17 mouse cellular contexts compared by ENCODE assay signal in genomic region chr4:153204764-153205163, GRCm38 (mm10).
"Had no signal": no experiment of that assay in that cellular context is flagged by ENCODE, and none has a peak within 500 bp of the region (broad histone marks: within the 10 kb centered on the region; RNA-seq: fewer than 3 reads in every experiment).

No protein-coding gene starts in this region.

- DNase-seq: kidney, adult 11 months; kidney, adult 8-10 months; kidney, postnatal 14 days; kidney, postnatal 4 days; left cerebral cortex, postnatal 4 days; lung, adult 2 months; lung, postnatal 14 days; lung, postnatal 4 days; spleen, adult 18-20 months; thymus, postnatal 25 days had no signal

- H3K9me3 ChIP-seq: limb, embryonic 12.5 days; limb, embryonic 15.5 days; liver, embryonic 12.5 days; liver, embryonic 15.5 days; midbrain, embryonic 10.5 days; midbrain, embryonic 15.5 days; stomach, embryonic 15.5 days had no signal

- ATAC-seq: liver, embryonic 12.5 days; midbrain, embryonic 15.5 days had no signal

- H3K4me1 ChIP-seq: liver, embryonic 12.5 days; liver, embryonic 15.5 days; stomach, embryonic 15.5 days had no signal

- H3K4me3 ChIP-seq: limb, embryonic 12.5 days; limb, embryonic 15.5 days; liver, embryonic 12.5 days; liver, embryonic 15.5 days; midbrain, embryonic 10.5 days; midbrain, embryonic 15.5 days; stomach, embryonic 15.5 days had no signal

- H3K4me2 ChIP-seq: limb, embryonic 12.5 days; limb, embryonic 15.5 days; liver, embryonic 12.5 days; liver, embryonic 15.5 days; midbrain, embryonic 15.5 days; stomach, embryonic 15.5 days had no signal

- H3K36me3 ChIP-seq: limb, embryonic 12.5 days; limb, embryonic 15.5 days; liver, embryonic 12.5 days; liver, embryonic 15.5 days; midbrain, embryonic 10.5 days; midbrain, embryonic 15.5 days; stomach, embryonic 15.5 days had no signal

- H3K9ac ChIP-seq: limb, embryonic 12.5 days; limb, embryonic 15.5 days; liver, embryonic 12.5 days; liver, embryonic 15.5 days; midbrain, embryonic 15.5 days; stomach, embryonic 15.5 days had no signal

- H3K27me3 ChIP-seq: liver, embryonic 12.5 days; liver, embryonic 15.5 days; stomach, embryonic 15.5 days had no signal

- H3K27ac ChIP-seq: limb, embryonic 12.5 days; limb, embryonic 15.5 days; liver, embryonic 12.5 days; liver, embryonic 15.5 days; midbrain, embryonic 10.5 days; midbrain, embryonic 15.5 days; stomach, embryonic 15.5 days had no signal
